Mouse (Mus musculus): ENCODE results near the gene Dcxr. TPM values are rescaled to one million over a fixed set of nuclear protein-coding genes. Genes with fewer than 3 reads are reported as not detected.

Gene Dcxr
- total and polyA plus RNA-seq, 3 experiments = 12.2 to 14.1 TPM; not detected in 1

GRCm38 (mm10) chr11:120686650-120687272 is 40.3 kb downstream of the Dcxr start:
- TF ChIP-seq MAFK (IDR thresholded peaks at IDR 0.05; ENCODE audit: borderline replicate concordance, low read depth, low read length) (no peak), ZC3H11A (IDR thresholded peaks at IDR 0.05; ENCODE audit: low read depth, low read length) (no peak), POLR2AphosphoS2 (IDR thresholded peaks at IDR 0.05; ENCODE audit: low read length) (no peak), POLR2AphosphoS5 (IDR thresholded peaks at IDR 0.05; ENCODE audit: borderline replicate concordance, low read depth, low read length) (no peak), MYB (IDR thresholded peaks at IDR 0.05; ENCODE audit: low read depth, low read length) (no peak), JUND (IDR thresholded peaks at IDR 0.05; ENCODE audit: low read depth, low read length) (no peak), USF1 (IDR thresholded peaks at IDR 0.05; ENCODE audit: low read depth, low read length) (no peak), SMC3 (IDR thresholded peaks at IDR 0.05; ENCODE audit: low read depth, low read length) (no peak), ZNF384 (IDR thresholded peaks at IDR 0.05; ENCODE audit: low read depth, low read length) (no peak), E2F4 (IDR thresholded peaks at IDR 0.05; ENCODE audit: borderline replicate concordance, low read depth, low read length) (no peak), RCOR1 (IDR thresholded peaks at IDR 0.05; ENCODE audit: low read depth, low read length) (no peak), EP300 (IDR thresholded peaks at IDR 0.05; ENCODE audit: low read depth in 1 of 2, low read length in 2 of 2) (no peak), ZKSCAN1 (IDR thresholded peaks at IDR 0.05; ENCODE audit: low read depth, low read length) (no peak), MXI1 (IDR thresholded peaks at IDR 0.05; ENCODE audit: low read depth, low read length) (no peak), MAX (IDR thresholded peaks at IDR 0.05; ENCODE audit: low read length) (no peak), CHD1 (IDR thresholded peaks at IDR 0.05; ENCODE audit: low read depth, low read length) (no peak), NRF1 (IDR thresholded peaks at IDR 0.05; ENCODE audit: insufficient read depth, low read depth, low read length, poor library complexity, severe bottlenecking) (no peak), SIN3A (IDR thresholded peaks at IDR 0.05; ENCODE audit: low read length) (no peak), TCF12 (IDR thresholded peaks at IDR 0.05; ENCODE audit: low read depth, low read length) (no peak), TAL1 (IDR thresholded peaks at IDR 0.05; ENCODE audit: low read length) (no peak)
- Histone ChIP-seq H3K4me1 (ENCODE audit: control insufficient read depth in 1 of 2, insufficient read depth in 2 of 2, low read length in 2 of 2) (no peaks in the 10 kb centered on the region), H3K36me3 (ENCODE audit: control insufficient read depth in 1 of 2, insufficient read depth in 2 of 2, low read length in 2 of 2) (no peaks in the 10 kb centered on the region), H3K4me3 (ENCODE audit: control insufficient read depth in 1 of 2, insufficient read depth in 1 of 2, low read depth in 2 of 2, low read length in 2 of 2) (no peak overlapping the region), H3K9ac (ENCODE audit: control insufficient read depth, low read depth, low read length, poor library complexity, severe bottlenecking) (no peak overlapping the region), H3K27ac (ENCODE audit: control insufficient read depth, low read depth, low read length) (no peak overlapping the region), H3K9me3 (replicated peaks; ENCODE audit: insufficient read depth, low read length) (no peaks in the 10 kb centered on the region), H3K27me3 (ENCODE audit: control insufficient read depth in 1 of 2, insufficient read depth in 2 of 2, low read length in 2 of 2) (no peaks in the 10 kb centered on the region), H3K79me2 (ENCODE audit: control insufficient read depth, insufficient read depth, low read length, poor library complexity) (no peaks in the 10 kb centered on the region)
- no peak for DNase-seq (ENCODE audit: low read depth, low spot score)

DNA sequence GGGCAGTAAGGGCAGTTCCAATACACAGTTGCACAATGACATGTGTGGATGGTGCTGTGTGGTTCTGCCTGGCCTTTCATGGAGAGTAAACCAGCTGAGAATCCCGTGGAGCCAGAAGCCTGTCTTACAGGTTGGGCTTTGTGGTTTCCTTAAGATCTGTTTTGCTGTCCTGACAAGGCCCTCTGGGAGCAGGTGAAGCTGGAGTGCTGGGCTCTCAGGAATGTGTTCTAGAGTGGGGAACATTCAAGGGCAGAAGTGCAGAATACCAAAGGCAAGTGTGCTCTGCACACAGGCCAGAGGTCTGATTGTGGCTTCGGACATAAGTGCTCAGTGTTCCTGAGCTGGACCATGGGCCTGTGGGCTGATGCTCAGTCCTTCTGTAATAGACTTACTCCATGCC is 42.4 kb downstream of the Dcxr start:
- no peaks in the 10 kb centered on the region for H3K79me2 ChIP-seq (ENCODE audit: control insufficient read depth, insufficient read depth, low read length, poor library complexity)
- H3K27ac ChIP-seq (ENCODE audit: control insufficient read depth, low read depth, low read length) = no peak overlapping the region
- no peaks in the 10 kb centered on the region for H3K9me3 ChIP-seq (replicated peaks; ENCODE audit: insufficient read depth, low read length)
- no peak for TF ChIP-seq E2F4 (IDR thresholded peaks at IDR 0.05; ENCODE audit: borderline replicate concordance, low read depth, low read length)
- TF ChIP-seq ZNF384 (IDR thresholded peaks at IDR 0.05; ENCODE audit: low read depth, low read length) = no peak
- no peak for TF ChIP-seq UBTF (IDR thresholded peaks at IDR 0.05; ENCODE audit: borderline replicate concordance, insufficient read depth, low read depth, low read length)
- TF ChIP-seq HCFC1 (IDR thresholded peaks at IDR 0.05; ENCODE audit: low read depth, low read length) = no peak
- no peak for TF ChIP-seq JUND (IDR thresholded peaks at IDR 0.05; ENCODE audit: low read depth, low read length)
- no peak for TF ChIP-seq POLR2A (IDR thresholded peaks at IDR 0.05; ENCODE audit: control insufficient read depth in 1 of 2, insufficient read depth in 1 of 2, low read depth in 1 of 2, low read length in 2 of 2, poor library complexity in 1 of 2)
- TF ChIP-seq MXI1 (IDR thresholded peaks at IDR 0.05; ENCODE audit: low read depth, low read length) = no peak
- TF ChIP-seq TAL1 (IDR thresholded peaks at IDR 0.05; ENCODE audit: low read length) = no peak
- no peak for TF ChIP-seq MYB (IDR thresholded peaks at IDR 0.05; ENCODE audit: low read depth, low read length)
- TF ChIP-seq EP300 (IDR thresholded peaks at IDR 0.05; ENCODE audit: low read depth in 1 of 2, low read length in 2 of 2) = no peak
- TF ChIP-seq BHLHE40 (IDR thresholded peaks at IDR 0.05; ENCODE audit: borderline replicate concordance, low read depth, low read length) = no peak
- no peak for TF ChIP-seq ZMIZ1 (IDR thresholded peaks at IDR 0.05; ENCODE audit: low read depth, low read length)
- no peak for TF ChIP-seq GABPA (IDR thresholded peaks at IDR 0.05; ENCODE audit: low read depth, low read length)
- no peak for TF ChIP-seq MAX (IDR thresholded peaks at IDR 0.05; ENCODE audit: low read length)
- no peak for TF ChIP-seq RAD21 (IDR thresholded peaks at IDR 0.05; ENCODE audit: low read depth, low read length)
- TF ChIP-seq ETS1 (IDR thresholded peaks at IDR 0.05; ENCODE audit: low read depth, low read length) = no peak
- no peak overlapping the region for H3K4me3 ChIP-seq (ENCODE audit: control insufficient read depth in 1 of 2, insufficient read depth in 1 of 2, low read depth in 2 of 2, low read length in 2 of 2)
- H3K4me1 ChIP-seq (ENCODE audit: control insufficient read depth in 1 of 2, insufficient read depth in 2 of 2, low read length in 2 of 2) = no peaks in the 10 kb centered on the region
- DNase-seq (ENCODE audit: low read depth, low spot score) = no peak
- H3K27me3 ChIP-seq (ENCODE audit: control insufficient read depth in 1 of 2, insufficient read depth in 2 of 2, low read length in 2 of 2) = no peaks in the 10 kb centered on the region
- H3K36me3 ChIP-seq (ENCODE audit: control insufficient read depth in 1 of 2, insufficient read depth in 2 of 2, low read length in 2 of 2) = no peaks in the 10 kb centered on the region
- H3K9ac ChIP-seq (ENCODE audit: control insufficient read depth, low read depth, low read length, poor library complexity, severe bottlenecking) = no peak overlapping the region

All from MEL (cell line).